Mouse (Mus musculus) kidney, embryonic 16.5 days (tissue): ENCODE results near the gene Mup4. TPM values are rescaled to one million over a fixed set of nuclear protein-coding genes. Genes with fewer than 3 reads are reported as not detected.

Source experiments
- ATAC-seq: fragments of 200-750 bp; cut with Nextera tagmentation; 2 replicates; pipeline ENCODE4 v1.8.0; 2017; ENCODE audit warnings: moderate TSS enrichment; ENCODE audit not compliant: low FRiP score, low TSS enrichment
- H3K27ac ChIP-seq: fragments of 300-500 bp; sonication (generic); 2 replicates; pipeline ENCODE4 v1.5.1; 2014; ENCODE audit warnings: low read length
- H3K27me3 ChIP-seq: fragments of 300-500 bp; sonication (generic); 2 replicates; pipeline ENCODE4 v1.6.1; 2014; ENCODE audit warnings: low read length, control low read depth, mixed read lengths; ENCODE audit not compliant: insufficient read depth
- H3K36me3 ChIP-seq: fragments of 300-500 bp; sonication (generic); 2 replicates; pipeline ENCODE4 v1.6.1; 2014; ENCODE audit warnings: low read length, control low read depth, mixed read lengths; ENCODE audit not compliant: insufficient read depth
- H3K4me1 ChIP-seq: fragments of 300-500 bp; sonication (generic); 2 replicates; pipeline ENCODE4 v1.6.1; 2014; ENCODE audit warnings: low read length, control low read depth, mixed read lengths; ENCODE audit not compliant: insufficient read depth
- H3K4me2 ChIP-seq: fragments of 300-500 bp; sonication (generic); replicated peaks from 2 replicates; pipeline ENCODE4 v1.6.1; 2014; ENCODE audit warnings: low read depth, low read length
- H3K4me3 ChIP-seq: fragments of 300-500 bp; sonication (generic); 2 replicates; pipeline ENCODE4 v1.5.1; 2014; ENCODE audit warnings: mild to moderate bottlenecking, low read length
- H3K9ac ChIP-seq: fragments of 300-500 bp; sonication (generic); replicated peaks from 2 replicates; pipeline ENCODE4 v1.6.1; 2014; ENCODE audit warnings: low read length
- H3K9me3 ChIP-seq: fragments of 300-500 bp; sonication (generic); 2 replicates; pipeline ENCODE4 v1.6.1; 2016; ENCODE audit warnings: low read length, control low read depth
- WGBS: fragments of 180-500 bp; shearing (Covaris S2); extraction: QIAGEN DNeasy Blood & Tissue Kit; methylation state at CpG from one replicate; pipeline ENCODE4 v1.1.7; 2014; 5-methylcytosine and 5-hydroxymethylcytosine counted together
- polyA plus RNA-seq: library from polyadenylated mRNA; unstranded; fragments of >200 nt; fragmentation: Nextera tagmentation; extraction: Ambion mirVana; gene quantifications from 2 replicates; pipeline ENCODE4 v1.2.1, GENCODE M21; 2015

Gene Mup4
- polyA plus RNA-seq, 1 experiment from 2014 or later = not detected

- no peaks in the 10 kb centered on the region for H3K9me3 ChIP-seq
- no peak within 1 kb of the TSS for H3K27ac ChIP-seq
- 0 out of 2 replicates have a peak within 1 kb of the TSS, but pooled peaks have one; percentile 4 for H3K4me3 ChIP-seq
- H3K27me3 ChIP-seq = peaks cover 10% of the 10 kb centered on the region; the same call in 1 of the 2 replicates
- ATAC-seq = peak; percentile 72
- 12% methylated on average over 22 of the region's 22 CpGs for WGBS
- H3K4me2 ChIP-seq = peak within 1 kb of the TSS; percentile 40
- no peak within 1 kb of the TSS for H3K9ac ChIP-seq
- H3K36me3 ChIP-seq = no peaks in the 10 kb centered on the region
- no peaks in the 10 kb centered on the region for H3K4me1 ChIP-seq
Observed at GRCm38 (mm10) chr4:59914608-59915403, 45.7 kb downstream of the Mup4 start, which contains the start of gene Slc46a2. Slc46a2 (minus strand) TSS chr4:59915056.

GRCm38 (mm10) chr4:59908785-59909184 lies 51.7 kb downstream of the Mup4 start:
- Histone ChIP-seq H3K36me3 (no peaks in the 10 kb centered on the region), H3K27me3 (peaks cover 5% of the 10 kb centered on the region; the same call in 1 of the 2 replicates), H3K27ac (no peak overlapping the region), H3K4me1 (0 out of 2 replicates have a peak, but pooled peaks cover 3% of the 10 kb centered on the region), H3K4me3 (no peak overlapping the region), H3K4me2 (no peak overlapping the region), H3K9ac (no peak overlapping the region), H3K9me3 (no peaks in the 10 kb centered on the region)
- WGBS = 91% methylated on average over 2 of the region's 2 CpGs
- ATAC-seq = no peak

GRCm38 (mm10) chr4:59907657-59908230 lies 52.8 kb downstream of the Mup4 start:
- 50% methylated on average over 10 of the region's 10 CpGs for WGBS
- Histone ChIP-seq H3K4me1 (0 out of 2 replicates have a peak, but pooled peaks cover 3% of the 10 kb centered on the region), H3K4me2 (no peak overlapping the region), H3K27ac (no peak overlapping the region), H3K36me3 (no peaks in the 10 kb centered on the region), H3K27me3 (no peaks in the 10 kb centered on the region), H3K4me3 (no peak overlapping the region), H3K9ac (no peak overlapping the region), H3K9me3 (no peaks in the 10 kb centered on the region)
- ATAC-seq = peak; percentile 36; the same call in 1 of the 2 replicates

GRCm38 (mm10) chr4:59907092-59907491 lies 53.4 kb downstream of the Mup4 start:
- Histone ChIP-seq H3K4me2 (no peak overlapping the region), H3K9me3 (no peaks in the 10 kb centered on the region), H3K36me3 (no peaks in the 10 kb centered on the region), H3K4me1 (0 out of 2 replicates have a peak, but pooled peaks cover 3% of the 10 kb centered on the region), H3K4me3 (no peak overlapping the region), H3K27ac (no peak overlapping the region), H3K27me3 (no peaks in the 10 kb centered on the region), H3K9ac (no peak overlapping the region)
- WGBS = 75% methylated on average over 6 of the region's 6 CpGs
- ATAC-seq = 0 out of 2 replicates have a peak, but pooled peaks have one; percentile 58

Other genes starting within 250 kb of the Mup4 start
- gene Inip, start 159.1 kb downstream of the Mup4 start, polyA plus RNA-seq = 57.1 and 60.3 TPM in 2 replicates
- gene Snx30, start 154.9 kb downstream of the Mup4 start, polyA plus RNA-seq = 6.6 and 7.3 TPM in 2 replicates
- gene Slc46a2, start 45.7 kb downstream of the Mup4 start, polyA plus RNA-seq = 0.06 TPM in 1 of 2 replicates, not detected in the other
- gene Mup6, start 3.6 kb upstream of the Mup4 start, polyA plus RNA-seq = not detected in 2 replicates
- gene Mup7, start 109.8 kb upstream of the Mup4 start, polyA plus RNA-seq = not detected in 2 replicates
- not detected in 2 replicates for gene Mup2, start 193.6 kb upstream of the Mup4 start, polyA plus RNA-seq